Mouse (Mus musculus): ENCODE data around the gene 5330417H12Rik. TPM values are rescaled to one million over a fixed set of nuclear protein-coding genes. Genes with fewer than 3 reads are reported as not detected.

Gene 5330417H12Rik
- not detected in 2 replicates for polyA plus RNA-seq (2014; fragmentation: Nextera tagmentation; extraction: Ambion mirVana)

GRCm38 (mm10) chr7:107625061-107625460, at the start of gene 5330417H12Rik:
Gene 5330417H12Rik (minus strand): TSS chr7:107625161.
- no peak within 1 kb of the TSS for H3K27ac ChIP-seq (replicated peaks; ENCODE audit: low read depth, low read length)
- 88% methylated on average over 2 of the region's 2 CpGs for WGBS
- H3K27me3 ChIP-seq (replicated peaks; ENCODE audit: control insufficient read depth, insufficient read depth, low read length), result no peaks in the 10 kb centered on the region

GRCm38 (mm10) chr7:107668514-107668913, 43.6 kb upstream of the 5330417H12Rik start:
- 85% methylated on average over 5 of the region's 5 CpGs for WGBS
- Histone ChIP-seq H3K4me2 (ENCODE audit: low read depth, low read length) (no peak overlapping the region), H3K9ac (ENCODE audit: low read depth, low read length) (no peak overlapping the region), H3K27me3 (replicated peaks; ENCODE audit: control insufficient read depth, insufficient read depth, low read length) (no peaks in the 10 kb centered on the region), H3K4me3 (ENCODE audit: low read depth, low read length) (no peak overlapping the region), H3K9me3 (ENCODE audit: control insufficient read depth, low read length) (no peaks in the 10 kb centered on the region), H3K4me1 (ENCODE audit: control insufficient read depth, insufficient read depth, low read length) (peaks cover 35% of the 10 kb centered on the region), H3K27ac (replicated peaks; ENCODE audit: low read depth, low read length) (no peak overlapping the region), H3K36me3 (ENCODE audit: control insufficient read depth, insufficient read depth, low read length) (no peaks in the 10 kb centered on the region)
- ATAC-seq (ENCODE audit: low read depth) (no peak), DNase-seq (ENCODE audit: low spot score) (no peak)

More at GRCm38 (mm10) chr7:107625061-107625460, at the start of gene 5330417H12Rik:
- Histone ChIP-seq H3K4me1 (ENCODE audit: control insufficient read depth, insufficient read depth, low read length) (0 out of 2 replicates have a peak, but pooled peaks cover 3% of the 10 kb centered on the region), H3K4me2 (ENCODE audit: low read depth, low read length) (no peak within 1 kb of the TSS), H3K4me3 (ENCODE audit: low read depth, low read length) (no peak within 1 kb of the TSS), H3K36me3 (ENCODE audit: control insufficient read depth, insufficient read depth, low read length) (no peaks in the 10 kb centered on the region), H3K9ac (ENCODE audit: low read depth, low read length) (no peak within 1 kb of the TSS), H3K9me3 (ENCODE audit: control insufficient read depth, low read length) (no peaks in the 10 kb centered on the region)
- ATAC-seq (ENCODE audit: low read depth) (no peak), DNase-seq (ENCODE audit: low spot score) (no peak)

GRCm38 (mm10) chr7:107666262-107666902, 41.4 kb upstream of the 5330417H12Rik start:
- Histone ChIP-seq H3K27me3 (replicated peaks; ENCODE audit: control insufficient read depth, insufficient read depth, low read length) (no peaks in the 10 kb centered on the region), H3K4me2 (ENCODE audit: low read depth, low read length) (peak overlapping the region; percentile 58), H3K36me3 (ENCODE audit: control insufficient read depth, insufficient read depth, low read length) (no peaks in the 10 kb centered on the region), H3K27ac (replicated peaks; ENCODE audit: low read depth, low read length) (peak overlapping the region; percentile 92), H3K4me3 (ENCODE audit: low read depth, low read length) (peak overlapping the region; percentile 45), H3K9me3 (ENCODE audit: control insufficient read depth, low read length) (no peaks in the 10 kb centered on the region), H3K4me1 (ENCODE audit: control insufficient read depth, insufficient read depth, low read length) (peaks cover 52% of the 10 kb centered on the region), H3K9ac (ENCODE audit: low read depth, low read length) (peak overlapping the region; percentile 69)
- DNase-seq (ENCODE audit: low spot score) (no peak), ATAC-seq (ENCODE audit: low read depth) (no peak)
- WGBS, result 18% methylated on average over 13 of the region's 13 CpGs

GRCm38 (mm10) chr7:107665586-107666261, 40.8 kb upstream of the 5330417H12Rik start:
- peaks cover 53% of the 10 kb centered on the region for H3K4me1 ChIP-seq (ENCODE audit: control insufficient read depth, insufficient read depth, low read length)
- DNase-seq (ENCODE audit: low spot score), result peak; percentile 74

GRCm38 (mm10) chr7:107665221-107665585, 40.2 kb upstream of the 5330417H12Rik start:
- WGBS, result 19% methylated on average over 4 of the region's 4 CpGs
- Histone ChIP-seq H3K27ac (replicated peaks; ENCODE audit: low read depth, low read length) (peak overlapping the region; percentile 92), H3K9me3 (ENCODE audit: control insufficient read depth, low read length) (no peaks in the 10 kb centered on the region), H3K4me2 (ENCODE audit: low read depth, low read length) (peak overlapping the region; percentile 58), H3K27me3 (replicated peaks; ENCODE audit: control insufficient read depth, insufficient read depth, low read length) (no peaks in the 10 kb centered on the region), H3K4me1 (ENCODE audit: control insufficient read depth, insufficient read depth, low read length) (peaks cover 53% of the 10 kb centered on the region), H3K4me3 (ENCODE audit: low read depth, low read length) (peak overlapping the region; percentile 45), H3K36me3 (ENCODE audit: control insufficient read depth, insufficient read depth, low read length) (no peaks in the 10 kb centered on the region), H3K9ac (ENCODE audit: low read depth, low read length) (peak overlapping the region; percentile 69)
- ATAC-seq (ENCODE audit: low read depth) (peak; percentile 38), DNase-seq (ENCODE audit: low spot score) (peak; percentile 84)

More at GRCm38 (mm10) chr7:107665586-107666261, 40.8 kb upstream of the 5330417H12Rik start:
- peak; percentile 31 for ATAC-seq (ENCODE audit: low read depth)
- no peaks in the 10 kb centered on the region for H3K36me3 ChIP-seq (ENCODE audit: control insufficient read depth, insufficient read depth, low read length)
- no peaks in the 10 kb centered on the region for H3K9me3 ChIP-seq (ENCODE audit: control insufficient read depth, low read length)
- H3K27me3 ChIP-seq (replicated peaks; ENCODE audit: control insufficient read depth, insufficient read depth, low read length), result no peaks in the 10 kb centered on the region
- 12% methylated on average over 9 of the region's 9 CpGs for WGBS
- H3K27ac ChIP-seq (replicated peaks; ENCODE audit: low read depth, low read length), result peak overlapping the region; percentile 92
- peak overlapping the region; percentile 45 for H3K4me3 ChIP-seq (ENCODE audit: low read depth, low read length)
- peak overlapping the region; percentile 69 for H3K9ac ChIP-seq (ENCODE audit: low read depth, low read length)
- peak overlapping the region; percentile 58 for H3K4me2 ChIP-seq (ENCODE audit: low read depth, low read length)

- DNase-seq (ENCODE audit: low spot score) (peak; percentile 86), ATAC-seq (ENCODE audit: low read depth) (peak; percentile 74)
- Histone ChIP-seq H3K4me2 (ENCODE audit: low read depth, low read length) (peak overlapping the region; percentile 58), H3K27me3 (replicated peaks; ENCODE audit: control insufficient read depth, insufficient read depth, low read length) (no peaks in the 10 kb centered on the region), H3K27ac (replicated peaks; ENCODE audit: low read depth, low read length) (peak overlapping the region; percentile 92), H3K36me3 (ENCODE audit: control insufficient read depth, insufficient read depth, low read length) (no peaks in the 10 kb centered on the region), H3K9me3 (ENCODE audit: control insufficient read depth, low read length) (no peaks in the 10 kb centered on the region), H3K4me3 (ENCODE audit: low read depth, low read length) (peak overlapping the region; percentile 45), H3K9ac (ENCODE audit: low read depth, low read length) (peak overlapping the region; percentile 35), H3K4me1 (ENCODE audit: control insufficient read depth, insufficient read depth, low read length) (peaks cover 53% of the 10 kb centered on the region)
- WGBS, result 20% methylated on average over 8 of the region's 8 CpGs
Measured at GRCm38 (mm10) chr7:107664063-107665056, 39.4 kb upstream of the 5330417H12Rik start.

- no peak for DNase-seq (ENCODE audit: low spot score)
- no peak for ATAC-seq (ENCODE audit: low read depth)
- no peak overlapping the region for H3K9ac ChIP-seq (ENCODE audit: low read depth, low read length)
- no peaks in the 10 kb centered on the region for H3K27me3 ChIP-seq (replicated peaks; ENCODE audit: control insufficient read depth, insufficient read depth, low read length)
- H3K4me2 ChIP-seq (ENCODE audit: low read depth, low read length), result no peak overlapping the region
- no peaks in the 10 kb centered on the region for H3K9me3 ChIP-seq (ENCODE audit: control insufficient read depth, low read length)
- H3K36me3 ChIP-seq (ENCODE audit: control insufficient read depth, insufficient read depth, low read length), result no peaks in the 10 kb centered on the region
- peak overlapping the region; percentile 92 for H3K27ac ChIP-seq (replicated peaks; ENCODE audit: low read depth, low read length)
- H3K4me1 ChIP-seq (ENCODE audit: control insufficient read depth, insufficient read depth, low read length), result peaks cover 53% of the 10 kb centered on the region
- H3K4me3 ChIP-seq (ENCODE audit: low read depth, low read length), result no peak overlapping the region
- 60% methylated on average over 6 of the region's 6 CpGs for WGBS
Measured at GRCm38 (mm10) chr7:107663621-107664020, 38.7 kb upstream of the 5330417H12Rik start.

GRCm38 (mm10) chr7:107661843-107662281, 36.9 kb upstream of the 5330417H12Rik start:
- Histone ChIP-seq H3K9ac (ENCODE audit: low read depth, low read length) (no peak overlapping the region), H3K4me1 (ENCODE audit: control insufficient read depth, insufficient read depth, low read length) (peaks cover 42% of the 10 kb centered on the region)
- no peak for ATAC-seq (ENCODE audit: low read depth)

More at GRCm38 (mm10) chr7:107661843-107662281, 36.9 kb upstream of the 5330417H12Rik start:
- WGBS, result 40% methylated on average over 5 of the region's 5 CpGs
- Histone ChIP-seq H3K27ac (replicated peaks; ENCODE audit: low read depth, low read length) (0 out of 2 replicates have a peak overlapping the region, but pooled peaks have one; percentile 44), H3K36me3 (ENCODE audit: control insufficient read depth, insufficient read depth, low read length) (no peaks in the 10 kb centered on the region), H3K4me2 (ENCODE audit: low read depth, low read length) (no peak overlapping the region), H3K27me3 (replicated peaks; ENCODE audit: control insufficient read depth, insufficient read depth, low read length) (no peaks in the 10 kb centered on the region), H3K9me3 (ENCODE audit: control insufficient read depth, low read length) (no peaks in the 10 kb centered on the region), H3K4me3 (ENCODE audit: low read depth, low read length) (no peak overlapping the region)
- peak; percentile 52 for DNase-seq (ENCODE audit: low spot score)
